Mouse (Mus musculus) gastrocnemius, postnatal 14 days (tissue): Measurements from ENCODE around the gene Fgg. TPM values are rescaled to one million over a fixed set of nuclear protein-coding genes. Genes with fewer than 3 reads are reported as not detected.

Source experiments
- total RNA-seq, 2 experiments: library from RNA; stranded (reverse); gene quantifications; 2 replicates each; pipeline ENCODE4 v1.2.3; 2021

Gene Fgg
- total RNA-seq, 2 experiments from 2014 or later, result not detected

Other genes starting within 250 kb of the Fgg start
- gene Rbm46, start 131.2 kb upstream of the Fgg start, total RNA-seq, result under 1 TPM; 0.41 to 0.82 TPM
- under 1 TPM; 0.07 to 0.10 TPM for gene Lrat, start 103.8 kb upstream of the Fgg start, total RNA-seq
- gene Fga, start 18.4 kb downstream of the Fgg start, total RNA-seq, result not detected
- not detected for gene Fgb, start 42.1 kb downstream of the Fgg start, total RNA-seq
- gene Plrg1, start 47.8 kb downstream of the Fgg start, total RNA-seq, result 10 to 100 TPM; 24.9 to 25.2 TPM
- gene Dchs2, start 120.2 kb downstream of the Fgg start, total RNA-seq, result 1 to 10 TPM; 3.9 to 4.4 TPM